Mouse (Mus musculus) heart, embryonic 16.5 days (tissue): Measurements from ENCODE around the gene Rnaseh2a. TPM values are rescaled to one million over a fixed set of nuclear protein-coding genes. Genes with fewer than 3 reads are reported as not detected.
A peak's percentile ranks its signal among the peaks of the same experiment; 100 is the strongest.

ENCODE experiments used
- ATAC-seq: fragments of 200-750 bp; cut with Nextera tagmentation; replicated peaks from 2 replicates; pipeline ENCODE4 v1.8.0; 2017; ENCODE audit warnings: moderate number of reproducible peaks; ENCODE audit not compliant: insufficient read depth, low FRiP score; ENCODE audit errors: extremely low read depth
- H3K27ac ChIP-seq: fragments of 300-500 bp; sonication (generic); 2 replicates; pipeline ENCODE4 v1.5.1; 2014; ENCODE audit warnings: mild to moderate bottlenecking, low read length, control low read depth, moderate library complexity
- H3K27me3 ChIP-seq: fragments of 300-500 bp; sonication (generic); 2 replicates; pipeline ENCODE4 v1.6.1; 2014; ENCODE audit warnings: low read length, mixed read lengths; ENCODE audit not compliant: control insufficient read depth, insufficient read depth
- H3K36me3 ChIP-seq: fragments of 300-500 bp; sonication (generic); 2 replicates; pipeline ENCODE4 v1.6.1; 2014; ENCODE audit not compliant: control insufficient read depth, insufficient read depth
- H3K4me1 ChIP-seq: fragments of 300-500 bp; sonication (generic); 2 replicates; pipeline ENCODE4 v1.6.1; 2014; ENCODE audit warnings: low read length, mixed read lengths; ENCODE audit not compliant: control insufficient read depth, insufficient read depth
- H3K4me2 ChIP-seq: fragments of 300-500 bp; sonication (generic); 2 replicates; pipeline ENCODE4 v1.6.1; 2014; ENCODE audit warnings: low read depth, mild to moderate bottlenecking, control low read depth, low read length
- H3K4me3 ChIP-seq: fragments of 300-500 bp; sonication (generic); 2 replicates; pipeline ENCODE4 v1.5.1; 2014; ENCODE audit warnings: mild to moderate bottlenecking, control low read depth, low read length
- H3K9ac ChIP-seq: fragments of 300-500 bp; sonication (generic); 2 replicates; pipeline ENCODE4 v1.6.1; 2014; ENCODE audit warnings: low read length, control low read depth
- H3K9me3 ChIP-seq: fragments of 300-500 bp; sonication (generic); replicated peaks from 2 replicates; pipeline ENCODE4 v1.6.1; 2016; ENCODE audit warnings: low read length; ENCODE audit not compliant: control insufficient read depth
- WGBS: fragments of 180-500 bp; shearing (Covaris S2); extraction: QIAGEN DNeasy Blood & Tissue Kit; methylation state at CpG from one replicate; pipeline ENCODE4 v1.1.7; 2014; 5-methylcytosine and 5-hydroxymethylcytosine counted together
- polyA plus RNA-seq: library from polyadenylated mRNA; unstranded; fragments of >200 nt; fragmentation: Nextera tagmentation; extraction: Ambion mirVana; gene quantifications from 2 replicates; pipeline ENCODE4 v1.2.1, GENCODE M21; 2015

Rnaseh2a gene
- polyA plus RNA-seq, 1 experiment from 2014 or later = 82.7 TPM

- 75% methylated on average over 16 of the region's 16 CpGs for WGBS
- Histone ChIP-seq H3K27ac (no peak overlapping the region), H3K9me3 (no peaks in the 10 kb centered on the region), H3K36me3 (no peaks in the 10 kb centered on the region), H3K4me3 (no peak overlapping the region), H3K27me3 (peaks cover 79% of the 10 kb centered on the region), H3K9ac (no peak overlapping the region), H3K4me2 (no peak overlapping the region), H3K4me1 (peaks cover 5% of the 10 kb centered on the region)
- no peak for ATAC-seq
Observed at GRCm38 (mm10) chr8:84933767-84934559, 35.6 kb downstream of the Rnaseh2a start.

- Histone ChIP-seq H3K4me3 (no peak overlapping the region), H3K9ac (no peak overlapping the region), H3K9me3 (no peaks in the 10 kb centered on the region), H3K36me3 (no peaks in the 10 kb centered on the region), H3K27ac (no peak overlapping the region), H3K4me1 (peaks cover 7% of the 10 kb centered on the region), H3K27me3 (peaks cover 60% of the 10 kb centered on the region), H3K4me2 (no peak overlapping the region)
- WGBS = 77% methylated on average over 13 of the region's 13 CpGs
- ATAC-seq = no peak
Observed at GRCm38 (mm10) chr8:84930582-84930981, 39.0 kb downstream of the Rnaseh2a start.

- ATAC-seq = peak; percentile 52; the same call in 1 of the 2 replicates
- Histone ChIP-seq H3K9ac (no peak overlapping the region), H3K9me3 (no peaks in the 10 kb centered on the region), H3K4me3 (peak overlapping the region; percentile 33), H3K27me3 (peaks cover 52% of the 10 kb centered on the region), H3K36me3 (no peaks in the 10 kb centered on the region), H3K4me1 (peaks cover 7% of the 10 kb centered on the region), H3K27ac (no peak overlapping the region), H3K4me2 (peak overlapping the region; percentile 59)
- 4% methylated on average over 48 of the region's 52 CpGs for WGBS
Observed at GRCm38 (mm10) chr8:84928456-84929306, 40.9 kb downstream of the Rnaseh2a start.

- no peaks in the 10 kb centered on the region for H3K36me3 ChIP-seq
- H3K4me2 ChIP-seq = no peak overlapping the region
- no peaks in the 10 kb centered on the region for H3K9me3 ChIP-seq
- WGBS = 63% methylated on average over 1 of the region's 1 CpGs
- H3K4me3 ChIP-seq = no peak overlapping the region
- peaks cover 54% of the 10 kb centered on the region for H3K27me3 ChIP-seq
- H3K9ac ChIP-seq = no peak overlapping the region
- no peak overlapping the region for H3K27ac ChIP-seq
- ATAC-seq = no peak
- peaks cover 7% of the 10 kb centered on the region for H3K4me1 ChIP-seq
Observed at GRCm38 (mm10) chr8:84927513-84927912, 42.1 kb downstream of the Rnaseh2a start.

- Histone ChIP-seq H3K9me3 (no peaks in the 10 kb centered on the region), H3K4me2 (no peak overlapping the region), H3K4me1 (peaks cover 7% of the 10 kb centered on the region), H3K27me3 (peaks cover 40% of the 10 kb centered on the region), H3K36me3 (no peaks in the 10 kb centered on the region), H3K9ac (no peak overlapping the region), H3K27ac (no peak overlapping the region), H3K4me3 (no peak overlapping the region)
- no peak for ATAC-seq
- 52% methylated on average over 7 of the region's 7 CpGs for WGBS
Observed at GRCm38 (mm10) chr8:84925557-84925956, 44.0 kb downstream of the Rnaseh2a start.

GRCm38 (mm10) chr8:84921596-84921995 lies 48.0 kb downstream of the Rnaseh2a start:
- Histone ChIP-seq H3K4me2 (no peak overlapping the region), H3K4me3 (no peak overlapping the region), H3K36me3 (no peaks in the 10 kb centered on the region), H3K27ac (no peak overlapping the region), H3K9me3 (no peaks in the 10 kb centered on the region), H3K4me1 (no peaks in the 10 kb centered on the region), H3K9ac (no peak overlapping the region), H3K27me3 (peaks cover 45% of the 10 kb centered on the region)
- 18% methylated on average over 2 of the region's 2 CpGs for WGBS
- peak; percentile 78 for ATAC-seq

GRCm38 (mm10) chr8:84918646-84919045 lies 50.9 kb downstream of the Rnaseh2a start:
- 85% methylated on average over 15 of the region's 15 CpGs for WGBS
- Histone ChIP-seq H3K9me3 (peaks cover 4% of the 10 kb centered on the region; the same call in 1 of the 2 replicates), H3K27me3 (peaks cover 37% of the 10 kb centered on the region), H3K36me3 (no peaks in the 10 kb centered on the region), H3K4me2 (no peak overlapping the region), H3K4me3 (no peak overlapping the region), H3K9ac (no peak overlapping the region), H3K27ac (no peak overlapping the region), H3K4me1 (no peaks in the 10 kb centered on the region)
- no peak for ATAC-seq

GRCm38 (mm10) chr8:84917781-84918180 lies 51.8 kb downstream of the Rnaseh2a start:
- no peak for ATAC-seq
- peaks cover 3% of the 10 kb centered on the region; the same call in 1 of the 2 replicates for H3K4me1 ChIP-seq
- H3K9ac ChIP-seq = no peak overlapping the region
- peaks cover 37% of the 10 kb centered on the region for H3K27me3 ChIP-seq
- 24% methylated on average over 20 of the region's 20 CpGs for WGBS
- H3K27ac ChIP-seq = no peak overlapping the region
- no peak overlapping the region for H3K4me2 ChIP-seq
- H3K9me3 ChIP-seq = peaks cover 4% of the 10 kb centered on the region; the same call in 1 of the 2 replicates
- no peak overlapping the region for H3K4me3 ChIP-seq
- H3K36me3 ChIP-seq = no peaks in the 10 kb centered on the region

- H3K27ac ChIP-seq = no peak overlapping the region
- no peak overlapping the region for H3K9ac ChIP-seq
- no peaks in the 10 kb centered on the region for H3K36me3 ChIP-seq
- WGBS = 86% methylated on average over 8 of the region's 8 CpGs
- H3K4me1 ChIP-seq = peaks cover 6% of the 10 kb centered on the region; the same call in 1 of the 2 replicates
- H3K9me3 ChIP-seq = peaks cover 4% of the 10 kb centered on the region; the same call in 1 of the 2 replicates
- H3K4me2 ChIP-seq = no peak overlapping the region
- peaks cover 61% of the 10 kb centered on the region for H3K27me3 ChIP-seq
- no peak for ATAC-seq
- no peak overlapping the region for H3K4me3 ChIP-seq
Observed at GRCm38 (mm10) chr8:84915269-84915668, 54.3 kb downstream of the Rnaseh2a start.
